Mouse (Mus musculus) heart, postnatal 0 days (tissue): ENCODE measurements at regions not wholly inside any gene's neighbourhood (a gene's known extent, or its start where the extent isn't known, plus 50 kb on each side); places are given as distances from the start of the nearest gene placed in this dataset.

Experiments
- CTCF ChIP-seq: IDR thresholded peaks from 2 replicates; pipeline ENCODE4 v1.5.1; 2016; ENCODE audit warnings: antibody characterized with exemption, control low read depth, low read depth
- EP300 ChIP-seq: IDR thresholded peaks from 2 replicates; pipeline ENCODE4 v1.6.1; 2016; ENCODE audit warnings: antibody characterized with exemption, low read depth

- TF ChIP-seq CTCF (no peak), EP300 (no peak)
These were observed 80.4 kb upstream of the Ankrd28 start for GRCm38 (mm10) chr14:31910809-31911208.
